Mouse (Mus musculus) intestine, embryonic 14.5 days (tissue): ENCODE results near the gene Dapp1. TPM values are rescaled to one million over a fixed set of nuclear protein-coding genes. Genes with fewer than 3 reads are reported as not detected.
A peak's percentile ranks its signal among the peaks of the same experiment; 100 is the strongest.

Experiments used
- ATAC-seq: fragments of 200-750 bp; cut with Nextera tagmentation; replicated peaks from 2 replicates; pipeline ENCODE4 v1.8.0; 2017; ENCODE audit warnings: low read depth, moderate number of reproducible peaks, moderate TSS enrichment, moderate library complexity; ENCODE audit not compliant: low FRiP score, low TSS enrichment
- DNase-seq: peaks from one replicate; pipeline ENCODE4 v3.0.0-alpha.2; 2018; ENCODE audit warnings: low spot score
- H3K27ac ChIP-seq: fragments of 300-500 bp; sonication (generic); 2 replicates; pipeline ENCODE4 v1.5.1; 2014; ENCODE audit warnings: low read depth, mild to moderate bottlenecking, control low read depth
- H3K27me3 ChIP-seq: fragments of 300-500 bp; sonication (generic); replicated peaks from 2 replicates; pipeline ENCODE4 v1.6.1; 2014; ENCODE audit warnings: low read length, control low read depth; ENCODE audit not compliant: control insufficient read depth, insufficient read depth
- H3K36me3 ChIP-seq: fragments of 300-500 bp; sonication (generic); 2 replicates; pipeline ENCODE4 v1.6.1; 2014; ENCODE audit warnings: low read length, control low read depth; ENCODE audit not compliant: control insufficient read depth, insufficient read depth
- H3K4me1 ChIP-seq: fragments of 300-500 bp; sonication (generic); replicated peaks from 2 replicates; pipeline ENCODE4 v1.6.1; 2014; ENCODE audit warnings: low read length, control low read depth, mixed read lengths; ENCODE audit not compliant: control insufficient read depth, insufficient read depth
- H3K4me2 ChIP-seq: fragments of 300-500 bp; sonication (generic); 2 replicates; pipeline ENCODE4 v1.6.1; 2014; ENCODE audit warnings: low read length
- H3K4me3 ChIP-seq: fragments of 300-500 bp; sonication (generic); 2 replicates; pipeline ENCODE4 v1.5.1; 2014; ENCODE audit warnings: low read depth, low read length, control low read depth, mixed read lengths
- H3K9ac ChIP-seq: fragments of 300-500 bp; sonication (generic); 2 replicates; pipeline ENCODE4 v1.6.1; 2014; ENCODE audit warnings: mild to moderate bottlenecking, low read length
- H3K9me3 ChIP-seq: fragments of 300-500 bp; sonication (generic); 2 replicates; pipeline ENCODE4 v1.6.1; 2016; ENCODE audit warnings: low read length, control low read depth; ENCODE audit not compliant: control insufficient read depth
- WGBS: fragments of 180-500 bp; shearing (Covaris S2); extraction: QIAGEN DNeasy Blood & Tissue Kit; methylation state at CpG from one replicate; pipeline ENCODE4 v1.1.7; 2014; 5-methylcytosine and 5-hydroxymethylcytosine counted together
- polyA plus RNA-seq: library from polyadenylated mRNA; unstranded; fragments of >200 nt; fragmentation: Nextera tagmentation; extraction: Ambion mirVana; gene quantifications from 2 replicates; pipeline ENCODE4 v1.2.1, GENCODE M21; 2014

Dapp1 gene
- 14.4 and 14.5 TPM in 2 replicates for polyA plus RNA-seq

- peak within 1 kb of the TSS; percentile 74 for H3K27ac ChIP-seq
- H3K4me2 ChIP-seq, result peak within 1 kb of the TSS; percentile 77
- no peaks in the 10 kb centered on the region for H3K9me3 ChIP-seq
- no peaks in the 10 kb centered on the region for H3K36me3 ChIP-seq
- H3K9ac ChIP-seq, result peak within 1 kb of the TSS; percentile 56
- 12% methylated on average over 10 of the region's 10 CpGs for WGBS
- DNase-seq (peak; percentile 82), ATAC-seq (peak; percentile 87)
- peak within 1 kb of the TSS; percentile 49 for H3K4me3 ChIP-seq
- H3K27me3 ChIP-seq, result no peaks in the 10 kb centered on the region
- H3K4me1 ChIP-seq, result peaks cover 7% of the 10 kb centered on the region; the same call in 1 of the 2 replicates
These were observed at the start of gene Dapp1 for GRCm38 (mm10) chr3:137981382-137981750. Dapp1 (minus strand) TSS chr3:137981545.

GRCm38 (mm10) chr3:138030563-138030962 lies 49.2 kb upstream of the Dapp1 start:
- Histone ChIP-seq H3K9me3 (no peaks in the 10 kb centered on the region), H3K27ac (no peak overlapping the region), H3K4me2 (no peak overlapping the region), H3K4me1 (no peaks in the 10 kb centered on the region), H3K36me3 (no peaks in the 10 kb centered on the region), H3K4me3 (no peak overlapping the region), H3K27me3 (no peaks in the 10 kb centered on the region), H3K9ac (no peak overlapping the region)
- DNase-seq (no peak), ATAC-seq (no peak)
- 87% methylated on average over 6 of the region's 6 CpGs for WGBS

GRCm38 (mm10) chr3:138029351-138029750 lies 48.0 kb upstream of the Dapp1 start:
- H3K9me3 ChIP-seq, result no peaks in the 10 kb centered on the region
- ATAC-seq (no peak), DNase-seq (no peak)
- no peak overlapping the region for H3K27ac ChIP-seq
- WGBS, result 91% methylated on average over 5 of the region's 5 CpGs
- no peak overlapping the region for H3K9ac ChIP-seq
- no peaks in the 10 kb centered on the region for H3K27me3 ChIP-seq
- no peaks in the 10 kb centered on the region for H3K36me3 ChIP-seq
- H3K4me2 ChIP-seq, result no peak overlapping the region
- no peaks in the 10 kb centered on the region for H3K4me1 ChIP-seq
- no peak overlapping the region for H3K4me3 ChIP-seq

GRCm38 (mm10) chr3:138027575-138028362 lies 46.4 kb upstream of the Dapp1 start:
- DNase-seq, result no peak
- H3K27me3 ChIP-seq, result no peaks in the 10 kb centered on the region
- no peak for ATAC-seq
- no peak overlapping the region for H3K27ac ChIP-seq
- no peak overlapping the region for H3K4me3 ChIP-seq
- no peaks in the 10 kb centered on the region for H3K36me3 ChIP-seq
- no peaks in the 10 kb centered on the region for H3K4me1 ChIP-seq
- WGBS, result 79% methylated on average over 5 of the region's 5 CpGs
- no peak overlapping the region for H3K9ac ChIP-seq
- H3K4me2 ChIP-seq, result no peak overlapping the region
- no peaks in the 10 kb centered on the region for H3K9me3 ChIP-seq

DNA sequence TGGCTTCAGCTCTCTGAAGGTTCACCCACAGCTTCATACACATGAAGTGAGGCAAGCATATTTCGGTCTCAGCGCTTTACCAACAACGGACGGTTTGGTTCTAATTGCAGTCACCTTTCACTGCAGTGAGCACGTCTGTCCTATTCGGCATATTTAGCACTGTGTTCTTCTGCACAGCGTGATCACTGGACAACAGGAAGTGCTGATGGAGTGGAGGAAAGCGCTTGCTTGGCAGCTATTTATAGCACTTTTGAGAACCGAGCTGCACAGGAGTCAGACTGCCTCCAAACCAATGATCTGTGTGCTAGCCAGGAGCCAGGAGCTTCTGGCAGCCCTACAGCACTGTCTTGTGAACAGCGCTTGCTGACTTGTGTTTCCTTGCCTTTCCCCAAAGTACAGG lies 44.9 kb upstream of the Dapp1 start:
- 62% methylated on average over 10 of the region's 10 CpGs for WGBS
- Histone ChIP-seq H3K27me3 (no peaks in the 10 kb centered on the region), H3K36me3 (no peaks in the 10 kb centered on the region), H3K9ac (no peak overlapping the region), H3K9me3 (no peaks in the 10 kb centered on the region), H3K4me3 (no peak overlapping the region), H3K4me2 (no peak overlapping the region), H3K27ac (no peak overlapping the region), H3K4me1 (no peaks in the 10 kb centered on the region)
- ATAC-seq (no peak), DNase-seq (no peak)

DNA sequence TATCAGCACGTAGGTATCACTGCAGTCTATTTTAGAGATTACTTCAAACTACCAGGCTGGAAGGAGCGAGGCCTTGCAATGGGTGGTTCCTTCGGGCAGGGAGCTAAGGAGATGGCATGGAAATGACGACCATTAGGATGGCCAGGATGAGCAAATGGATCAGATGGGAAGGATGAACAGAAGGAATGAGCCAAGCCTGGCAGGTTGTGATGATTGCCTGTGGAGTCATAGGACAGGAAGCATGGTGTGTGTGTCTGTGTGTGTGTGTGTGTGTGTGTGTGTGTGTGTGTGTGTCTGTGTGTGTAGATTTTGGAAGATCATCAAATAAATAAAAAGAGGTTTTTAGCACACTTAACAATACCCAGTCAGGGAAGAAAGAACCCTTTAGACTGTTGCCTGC lies 41.3 kb upstream of the Dapp1 start:
- ATAC-seq (no peak), DNase-seq (no peak)
- Histone ChIP-seq H3K9me3 (no peaks in the 10 kb centered on the region), H3K4me3 (no peak overlapping the region), H3K9ac (no peak overlapping the region), H3K36me3 (no peaks in the 10 kb centered on the region), H3K4me2 (no peak overlapping the region), H3K27me3 (no peaks in the 10 kb centered on the region), H3K27ac (no peak overlapping the region), H3K4me1 (no peaks in the 10 kb centered on the region)
- WGBS, result 87% methylated on average over 4 of the region's 4 CpGs

- no peak overlapping the region for H3K4me2 ChIP-seq
- WGBS, result 78% methylated on average over 4 of the region's 4 CpGs
- no peaks in the 10 kb centered on the region for H3K27me3 ChIP-seq
- H3K36me3 ChIP-seq, result no peaks in the 10 kb centered on the region
- ATAC-seq (no peak), DNase-seq (no peak)
- no peaks in the 10 kb centered on the region for H3K9me3 ChIP-seq
- H3K4me1 ChIP-seq, result no peaks in the 10 kb centered on the region
- no peak overlapping the region for H3K9ac ChIP-seq
- H3K4me3 ChIP-seq, result no peak overlapping the region
- H3K27ac ChIP-seq, result no peak overlapping the region
These were observed 40.7 kb upstream of the Dapp1 start for GRCm38 (mm10) chr3:138022003-138022402.

GRCm38 (mm10) chr3:138016810-138017209 lies 35.5 kb upstream of the Dapp1 start:
- DNase-seq (peak; percentile 2), ATAC-seq (no peak)
- Histone ChIP-seq H3K27me3 (no peaks in the 10 kb centered on the region), H3K27ac (no peak overlapping the region), H3K36me3 (no peaks in the 10 kb centered on the region), H3K9ac (no peak overlapping the region), H3K4me1 (no peaks in the 10 kb centered on the region), H3K4me3 (no peak overlapping the region), H3K9me3 (no peaks in the 10 kb centered on the region), H3K4me2 (no peak overlapping the region)
- 91% methylated on average over 12 of the region's 12 CpGs for WGBS

DNA sequence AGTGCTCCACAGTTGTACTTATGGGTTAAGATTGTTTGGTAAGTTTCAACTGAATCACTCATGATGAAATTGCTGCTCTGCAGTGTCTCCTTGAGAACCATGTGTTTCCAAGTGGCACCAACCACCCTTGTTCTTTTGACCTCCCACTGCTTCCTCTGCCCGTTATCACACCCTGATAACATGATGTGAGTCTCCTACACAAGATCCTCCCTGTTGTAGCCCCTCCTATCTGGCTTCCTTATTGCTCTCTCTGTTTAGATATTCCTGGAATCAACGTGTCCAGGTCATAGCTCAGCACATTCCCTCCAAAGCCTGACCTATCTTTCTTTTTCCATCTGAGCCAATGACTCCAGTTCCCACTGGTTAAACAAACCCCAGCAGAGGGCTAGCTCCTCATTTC lies 33.4 kb upstream of the Dapp1 start:
- ATAC-seq, result no peak
- Histone ChIP-seq H3K4me1 (no peaks in the 10 kb centered on the region), H3K36me3 (no peaks in the 10 kb centered on the region), H3K27ac (no peak overlapping the region), H3K4me3 (no peak overlapping the region), H3K9ac (no peak overlapping the region), H3K9me3 (no peaks in the 10 kb centered on the region), H3K4me2 (no peak overlapping the region), H3K27me3 (no peaks in the 10 kb centered on the region)
- 38% methylated on average over 2 of the region's 2 CpGs for WGBS
- peak; percentile 43 for DNase-seq
